ENCODE assay signal across 13 mouse cellular contexts in the genomic region with DNA sequence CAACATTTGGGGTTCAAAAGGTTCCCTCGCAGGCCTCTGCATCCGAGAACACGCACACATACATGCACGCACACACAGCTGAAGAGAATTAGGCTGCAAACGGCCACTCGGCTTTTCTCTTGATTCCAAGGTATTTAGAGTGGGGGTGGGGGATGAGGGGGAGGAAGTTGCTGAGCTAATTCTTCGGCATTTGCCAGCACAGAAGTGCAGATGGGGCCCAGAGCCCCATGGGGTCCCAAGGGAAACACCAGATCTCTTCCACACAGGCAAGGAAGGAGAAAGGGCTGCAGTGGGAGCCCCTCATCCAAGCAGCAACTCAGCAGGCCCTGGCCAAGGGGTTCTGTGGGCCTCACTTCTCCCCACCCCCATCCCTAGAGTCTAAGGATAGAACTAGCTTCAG.
DNase-seq lines count a peak whose midpoint lies in the region; ATAC-seq and TF ChIP-seq lines count a peak whose summit lies in the region.
"Had no signal": no experiment of that assay in that cellular context is flagged by ENCODE, and none has a peak within 500 bp of the region (broad histone marks: within the 10 kb centered on the region; RNA-seq: fewer than 3 reads in every experiment).

No protein-coding gene starts in this region.

- no peaks in the 10 kb centered on the region for H3K9me3 ChIP-seq in hindbrain, embryonic 11.5 days (ENCODE audit: control insufficient read depth, low read length)
- peaks cover 8% of the 10 kb centered on the region for H3K9me3 ChIP-seq in hindbrain, embryonic 16.5 days (ENCODE audit: control insufficient read depth, low read length)
- peaks cover 6% of the 10 kb centered on the region; the same call in 1 of the 2 replicates for H3K9me3 ChIP-seq in intestine, embryonic 16.5 days (ENCODE audit: control insufficient read depth, low read length)
- H3K9me3 ChIP-seq in stomach, postnatal 0 days (ENCODE audit: control insufficient read depth, low read length): no peaks in the 10 kb centered on the region
- H3K9me3 ChIP-seq in neural tube, embryonic 15.5 days (replicated peaks): no peaks in the 10 kb centered on the region; the same call in 1 of the 2 replicates

- no peak for ATAC-seq in hindbrain, embryonic 11.5 days (ENCODE audit: low FRiP score)
- no peak for ATAC-seq in hindbrain, embryonic 16.5 days
- no peak for ATAC-seq in intestine, embryonic 16.5 days
- ATAC-seq in stomach, postnatal 0 days (ENCODE audit: low FRiP score, low TSS enrichment): no peak
- ATAC-seq in neural tube, embryonic 15.5 days (ENCODE audit: low FRiP score): no peak
- ATAC-seq: forebrain, postnatal 0 days; Patski had no signal

- 68% methylated on average over 7 of the region's 7 CpGs for WGBS in hindbrain, embryonic 11.5 days
- 53% methylated on average over 7 of the region's 7 CpGs for WGBS in hindbrain, embryonic 16.5 days
- 38% methylated on average over 7 of the region's 7 CpGs for WGBS in intestine, embryonic 16.5 days
- WGBS in stomach, postnatal 0 days: 42% methylated on average over 7 of the region's 7 CpGs
- 60% methylated on average over 7 of the region's 7 CpGs for WGBS in neural tube, embryonic 15.5 days

- no peaks in the 10 kb centered on the region; the same call in 1 of the 2 replicates for H3K4me1 ChIP-seq in hindbrain, embryonic 11.5 days (replicated peaks; ENCODE audit: control insufficient read depth, insufficient read depth, low read length)
- H3K4me1 ChIP-seq in hindbrain, embryonic 16.5 days (ENCODE audit: control insufficient read depth, insufficient read depth, low read depth, low read length): no peaks in the 10 kb centered on the region
- H3K4me1 ChIP-seq in intestine, embryonic 16.5 days (ENCODE audit: control insufficient read depth, insufficient read depth, low read length): peaks cover 17% of the 10 kb centered on the region
- peaks cover 5% of the 10 kb centered on the region; the same call in 1 of the 2 replicates for H3K4me1 ChIP-seq in stomach, postnatal 0 days (replicated peaks; ENCODE audit: control insufficient read depth, insufficient read depth)
- 0 out of 2 replicates have a peak, but pooled peaks cover 11% of the 10 kb centered on the region for H3K4me1 ChIP-seq in neural tube, embryonic 15.5 days

- H3K36me3 ChIP-seq in hindbrain, embryonic 11.5 days (ENCODE audit: control insufficient read depth, insufficient read depth, low read length): no peaks in the 10 kb centered on the region
- H3K36me3 ChIP-seq in hindbrain, embryonic 16.5 days (ENCODE audit: control insufficient read depth, insufficient read depth, low read length): no peaks in the 10 kb centered on the region
- H3K36me3 ChIP-seq in intestine, embryonic 16.5 days (ENCODE audit: control insufficient read depth, insufficient read depth, low read length): 0 out of 2 replicates have a peak, but pooled peaks cover 3% of the 10 kb centered on the region
- no peaks in the 10 kb centered on the region; the same call in 1 of the 2 replicates for H3K36me3 ChIP-seq in stomach, postnatal 0 days (ENCODE audit: control insufficient read depth, insufficient read depth, low read length)
- H3K36me3 ChIP-seq in neural tube, embryonic 15.5 days: no peaks in the 10 kb centered on the region

- no peaks in the 10 kb centered on the region for H3K27me3 ChIP-seq in hindbrain, embryonic 11.5 days (ENCODE audit: control insufficient read depth, insufficient read depth, low read length)
- no peaks in the 10 kb centered on the region for H3K27me3 ChIP-seq in hindbrain, embryonic 16.5 days (replicated peaks; ENCODE audit: control insufficient read depth, insufficient read depth, low read length)
- no peaks in the 10 kb centered on the region for H3K27me3 ChIP-seq in intestine, embryonic 16.5 days (replicated peaks; ENCODE audit: control insufficient read depth, insufficient read depth, low read length)
- H3K27me3 ChIP-seq in stomach, postnatal 0 days (ENCODE audit: control insufficient read depth, insufficient read depth, low read length): no peaks in the 10 kb centered on the region
- H3K27me3 ChIP-seq in neural tube, embryonic 15.5 days (replicated peaks): no peaks in the 10 kb centered on the region
- H3K27me3 ChIP-seq: Patski had no signal

- H3K4me2 ChIP-seq in hindbrain, embryonic 11.5 days (replicated peaks; ENCODE audit: low read depth, low read length): no peak overlapping the region
- H3K4me2 ChIP-seq in hindbrain, embryonic 16.5 days (ENCODE audit: low read length): no peak overlapping the region
- no peak overlapping the region for H3K4me2 ChIP-seq in intestine, embryonic 16.5 days (ENCODE audit: low read depth, low read length)
- no peak overlapping the region for H3K4me2 ChIP-seq in stomach, postnatal 0 days (replicated peaks; ENCODE audit: low read depth)
- no peak overlapping the region for H3K4me2 ChIP-seq in neural tube, embryonic 15.5 days

- TF ChIP-seq CTCF in stomach, postnatal 0 days (IDR thresholded peaks at IDR 0.05; ENCODE audit: low read depth): no peak

- H3K4me3 ChIP-seq in hindbrain, embryonic 11.5 days (ENCODE audit: low read depth, low read length): no peak overlapping the region
- no peak overlapping the region for H3K4me3 ChIP-seq in hindbrain, embryonic 16.5 days (ENCODE audit: low read length)
- no peak overlapping the region for H3K4me3 ChIP-seq in intestine, embryonic 16.5 days (ENCODE audit: low read length)
- no peak overlapping the region for H3K4me3 ChIP-seq in stomach, postnatal 0 days (ENCODE audit: low read depth, low read length)
- H3K4me3 ChIP-seq in neural tube, embryonic 15.5 days (replicated peaks): no peak overlapping the region
- H3K4me3 ChIP-seq: left cerebral cortex, adult 2 months had no signal

- no peak overlapping the region for H3K27ac ChIP-seq in hindbrain, embryonic 11.5 days (ENCODE audit: low read depth, low read length)
- H3K27ac ChIP-seq in hindbrain, embryonic 16.5 days (ENCODE audit: low read depth, low read length): no peak overlapping the region
- peak overlapping the region; percentile 47; the same call in 1 of the 2 replicates for H3K27ac ChIP-seq in intestine, embryonic 16.5 days (ENCODE audit: low read length)
- peak overlapping the region; percentile 45; the same call in 1 of the 2 replicates for H3K27ac ChIP-seq in stomach, postnatal 0 days (replicated peaks)
- H3K27ac ChIP-seq in neural tube, embryonic 15.5 days (replicated peaks): no peak overlapping the region
- H3K27ac ChIP-seq: left cerebral cortex, adult 2 months; macrophage had no signal

- TF ChIP-seq EP300 in stomach, postnatal 0 days (optimal IDR thresholded peaks at IDR 0.05): no peak

- H3K9ac ChIP-seq in hindbrain, embryonic 11.5 days (ENCODE audit: low read depth, low read length): no peak overlapping the region
- no peak overlapping the region for H3K9ac ChIP-seq in hindbrain, embryonic 16.5 days (ENCODE audit: low read depth, low read length)
- no peak overlapping the region for H3K9ac ChIP-seq in intestine, embryonic 16.5 days (ENCODE audit: low read depth, low read length)
- no peak overlapping the region for H3K9ac ChIP-seq in stomach, postnatal 0 days (ENCODE audit: low read length)
- H3K9ac ChIP-seq in neural tube, embryonic 15.5 days (replicated peaks): no peak overlapping the region
- H3K9ac ChIP-seq: forebrain, postnatal 0 days had no signal

- peak; percentile 25 for DNase-seq in hindbrain, embryonic 11.5 days (ENCODE audit: low spot score)
- DNase-seq in retina, embryonic 14.5 days (ENCODE audit: low spot score): peak; percentile 25
- DNase-seq in retina, postnatal 1 day: no peak
- DNase-seq in stomach, postnatal 0 days (ENCODE audit: low spot score): no peak
- no peak for DNase-seq in ovary, postnatal 10 days (ENCODE audit: low spot score)
- DNase-seq: cerebellum, adult 8-10 months; forebrain, postnatal 0 days had no signal

Comparison
In these comparisons a context has a peak if more than half of its experiments do, and no peak if none do; other contexts are left out.
1. DNase-seq: peak in hindbrain, embryonic 11.5 days (single experiment) and retina, embryonic 14.5 days (single experiment); none in retina, postnatal 1 day (single experiment), stomach, postnatal 0 days (single experiment) and ovary, postnatal 10 days (single experiment).
2. H3K27ac ChIP-seq: peak in intestine, embryonic 16.5 days (single experiment) and stomach, postnatal 0 days (single experiment); none in hindbrain, embryonic 11.5 days (single experiment), hindbrain, embryonic 16.5 days (single experiment) and neural tube, embryonic 15.5 days (single experiment).